Mouse (Mus musculus): ENCODE data around the gene Cldnd1.

- TF ChIP-seq FLI1 (IDR thresholded peaks at IDR 0.05; ENCODE audit: low read length) (no peak), GATA1 (IDR thresholded peaks at IDR 0.05; ENCODE audit: borderline replicate concordance, low read length) (no peak)
These were observed 514 bp downstream of the Cldnd1 start for GRCm38 (mm10) chr16:58728176-58728671.

All from megakaryocyte, embryonic 14.5 days (primary cell).